Mouse (Mus musculus): Measurements from ENCODE around the gene Tbc1d5. TPM values are rescaled to one million over a fixed set of nuclear protein-coding genes. Genes with fewer than 3 reads are reported as not detected.

Gene Tbc1d5
- polyA plus RNA-seq, 1 experiment from 2014 or later = 10.4 TPM

DNA sequence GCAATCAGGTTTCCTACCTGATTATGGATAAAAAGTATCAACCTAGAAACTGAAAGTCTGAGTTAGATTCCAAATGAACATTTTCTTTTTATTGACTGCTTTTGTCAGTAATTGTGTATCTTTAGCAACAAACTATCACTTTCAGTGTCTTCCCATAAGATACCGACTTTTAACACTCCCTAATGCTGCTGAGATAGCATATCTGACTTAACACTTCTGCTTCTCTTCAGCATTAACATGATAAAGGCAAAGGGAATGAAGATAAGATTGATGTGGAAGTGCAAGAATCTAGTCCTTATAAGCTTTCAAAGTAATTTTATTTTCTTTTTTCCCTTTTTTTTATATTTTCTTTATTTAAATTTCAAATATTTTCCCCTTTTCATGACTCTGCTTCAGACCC, 138.3 kb downstream of the Tbc1d5 start:
- H3K36me3 ChIP-seq = no peaks in the 10 kb centered on the region
- H3K27ac ChIP-seq = no peak overlapping the region
- no peak overlapping the region for H3K4me2 ChIP-seq (replicated peaks)
- no peak overlapping the region for H3K4me3 ChIP-seq
- no peak for ATAC-seq (ENCODE audit: low FRiP score, low read depth)
- no peaks in the 10 kb centered on the region for H3K27me3 ChIP-seq
- no peaks in the 10 kb centered on the region for H3K9me3 ChIP-seq
- no peak overlapping the region for H3K9ac ChIP-seq
- WGBS = 62% methylated on average over 1 of the region's 1 CpGs
- H3K4me1 ChIP-seq = no peaks in the 10 kb centered on the region

DNA sequence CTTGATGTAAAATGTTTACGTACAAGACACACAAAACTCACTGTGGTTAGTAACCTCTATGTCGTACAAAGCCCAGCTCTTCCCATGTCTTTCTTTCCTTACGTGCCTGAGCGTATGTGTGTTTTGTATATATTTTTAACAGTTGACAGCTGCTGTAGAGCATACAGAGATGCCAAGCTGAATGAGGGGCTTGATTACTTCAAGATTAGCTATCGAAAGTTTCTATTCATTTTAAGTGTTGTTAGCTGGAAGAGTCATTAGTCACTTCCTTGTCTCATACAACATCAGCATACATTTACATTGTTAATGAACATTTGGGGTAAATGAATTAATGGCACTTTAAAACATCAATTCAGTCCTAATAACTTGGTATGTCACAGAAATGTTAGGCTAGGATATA, 155.9 kb downstream of the Tbc1d5 start:
- Histone ChIP-seq H3K4me1 (no peaks in the 10 kb centered on the region), H3K27me3 (no peaks in the 10 kb centered on the region), H3K9me3 (no peaks in the 10 kb centered on the region), H3K4me3 (no peak overlapping the region), H3K9ac (no peak overlapping the region), H3K27ac (no peak overlapping the region), H3K4me2 (replicated peaks) (no peak overlapping the region), H3K36me3 (no peaks in the 10 kb centered on the region)
- 82% methylated on average over 5 of the region's 5 CpGs for WGBS
- no peak for ATAC-seq (ENCODE audit: low FRiP score, low read depth)

DNA sequence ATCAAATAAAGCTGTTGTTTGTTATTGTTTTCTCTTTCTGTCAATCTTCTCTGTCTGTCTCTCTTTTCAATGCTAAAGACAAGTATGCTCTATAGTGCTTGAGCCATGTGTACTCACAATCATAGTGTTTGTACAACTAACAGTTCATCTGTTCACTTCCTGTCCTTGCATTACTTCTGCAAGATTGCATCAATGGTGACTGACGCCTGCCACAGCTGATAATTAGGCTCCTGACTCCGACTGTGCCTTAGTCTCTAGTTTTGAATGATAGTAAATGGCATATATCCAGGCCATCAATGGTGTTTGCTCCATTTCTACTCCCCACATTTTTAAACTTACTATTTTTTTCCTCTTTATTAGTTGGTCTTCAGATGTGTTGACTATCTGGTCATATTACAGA, 162.8 kb downstream of the Tbc1d5 start:
- H3K36me3 ChIP-seq = no peaks in the 10 kb centered on the region
- H3K27ac ChIP-seq = no peak overlapping the region
- no peaks in the 10 kb centered on the region for H3K9me3 ChIP-seq
- ATAC-seq (ENCODE audit: low FRiP score, low read depth) = no peak
- no peaks in the 10 kb centered on the region for H3K4me1 ChIP-seq
- H3K9ac ChIP-seq = no peak overlapping the region
- WGBS = 83% methylated on average over 2 of the region's 2 CpGs
- H3K27me3 ChIP-seq = no peaks in the 10 kb centered on the region
- no peak overlapping the region for H3K4me3 ChIP-seq
- H3K4me2 ChIP-seq (replicated peaks) = no peak overlapping the region

DNA sequence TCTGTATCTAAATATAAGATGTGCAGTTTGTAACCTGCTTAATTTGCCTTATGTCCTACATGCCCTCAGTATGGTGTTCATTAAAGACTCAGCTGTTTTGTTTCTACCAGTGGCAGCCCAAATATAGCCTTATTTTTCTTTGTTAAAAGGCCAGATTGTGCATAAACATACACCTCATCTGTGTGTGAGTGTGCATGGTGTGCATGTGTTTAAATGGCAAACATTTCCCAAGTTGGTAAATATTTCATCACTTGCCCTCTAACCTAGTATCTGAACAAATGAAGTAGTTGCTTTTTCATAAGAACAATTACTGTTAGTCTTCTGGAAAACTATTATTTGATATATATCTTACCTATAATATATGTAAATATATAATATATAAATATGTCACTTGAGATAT, 165.2 kb downstream of the Tbc1d5 start:
- Histone ChIP-seq H3K4me1 (no peaks in the 10 kb centered on the region), H3K36me3 (no peaks in the 10 kb centered on the region), H3K9me3 (no peaks in the 10 kb centered on the region), H3K4me3 (no peak overlapping the region), H3K4me2 (replicated peaks) (no peak overlapping the region), H3K27me3 (no peaks in the 10 kb centered on the region), H3K9ac (no peak overlapping the region), H3K27ac (no peak overlapping the region)
- ATAC-seq (ENCODE audit: low FRiP score, low read depth) = no peak

DNA sequence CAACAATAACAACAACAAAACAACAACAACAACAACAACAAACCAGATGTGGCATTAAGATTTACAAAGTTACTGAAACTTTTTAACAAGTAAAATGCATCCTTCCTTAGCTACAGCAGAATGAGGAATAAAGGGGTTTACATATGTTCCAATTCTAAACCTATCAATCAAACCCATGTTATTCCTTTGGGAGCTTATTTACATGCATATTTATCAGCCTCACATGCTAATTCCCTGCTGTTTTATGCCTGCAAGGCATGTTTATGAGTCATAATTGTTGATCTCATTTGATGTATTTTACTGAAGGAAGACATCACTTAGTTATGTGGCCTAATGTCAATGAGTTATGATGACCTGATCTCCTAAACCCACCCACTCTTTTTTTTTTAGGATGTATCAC, 176.0 kb downstream of the Tbc1d5 start:
- Histone ChIP-seq H3K4me2 (replicated peaks) (no peak overlapping the region), H3K36me3 (no peaks in the 10 kb centered on the region), H3K9ac (no peak overlapping the region), H3K9me3 (0 out of 2 replicates have a peak, but pooled peaks cover 4% of the 10 kb centered on the region), H3K27me3 (no peaks in the 10 kb centered on the region), H3K4me3 (no peak overlapping the region), H3K4me1 (no peaks in the 10 kb centered on the region), H3K27ac (no peak overlapping the region)
- ATAC-seq (ENCODE audit: low FRiP score, low read depth) = no peak

DNA sequence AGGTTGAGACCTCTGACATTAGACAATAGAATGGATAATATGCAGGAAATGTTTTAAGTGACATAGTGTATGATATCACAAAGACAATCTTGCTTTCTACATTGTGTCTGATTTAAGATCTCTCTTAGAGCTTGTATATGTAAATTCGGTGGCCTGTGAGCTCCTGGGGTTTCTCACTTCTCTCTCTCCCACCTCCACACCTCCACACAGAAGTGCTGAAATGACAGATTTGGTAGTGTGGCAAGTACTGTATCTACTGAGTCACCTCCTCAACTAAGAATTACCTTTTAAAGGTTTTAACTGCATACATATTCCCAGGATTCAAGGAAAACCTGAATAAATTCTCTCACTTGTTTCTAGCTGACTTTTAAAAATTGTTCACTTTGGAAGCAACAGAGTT, 180.9 kb downstream of the Tbc1d5 start:
- Histone ChIP-seq H3K9me3 (no peaks in the 10 kb centered on the region), H3K27me3 (no peaks in the 10 kb centered on the region), H3K4me2 (replicated peaks) (no peak overlapping the region), H3K9ac (no peak overlapping the region), H3K4me3 (no peak overlapping the region), H3K4me1 (no peaks in the 10 kb centered on the region), H3K36me3 (no peaks in the 10 kb centered on the region), H3K27ac (no peak overlapping the region)
- 54% methylated on average over 1 of the region's 1 CpGs for WGBS
- no peak for ATAC-seq (ENCODE audit: low FRiP score, low read depth)

DNA sequence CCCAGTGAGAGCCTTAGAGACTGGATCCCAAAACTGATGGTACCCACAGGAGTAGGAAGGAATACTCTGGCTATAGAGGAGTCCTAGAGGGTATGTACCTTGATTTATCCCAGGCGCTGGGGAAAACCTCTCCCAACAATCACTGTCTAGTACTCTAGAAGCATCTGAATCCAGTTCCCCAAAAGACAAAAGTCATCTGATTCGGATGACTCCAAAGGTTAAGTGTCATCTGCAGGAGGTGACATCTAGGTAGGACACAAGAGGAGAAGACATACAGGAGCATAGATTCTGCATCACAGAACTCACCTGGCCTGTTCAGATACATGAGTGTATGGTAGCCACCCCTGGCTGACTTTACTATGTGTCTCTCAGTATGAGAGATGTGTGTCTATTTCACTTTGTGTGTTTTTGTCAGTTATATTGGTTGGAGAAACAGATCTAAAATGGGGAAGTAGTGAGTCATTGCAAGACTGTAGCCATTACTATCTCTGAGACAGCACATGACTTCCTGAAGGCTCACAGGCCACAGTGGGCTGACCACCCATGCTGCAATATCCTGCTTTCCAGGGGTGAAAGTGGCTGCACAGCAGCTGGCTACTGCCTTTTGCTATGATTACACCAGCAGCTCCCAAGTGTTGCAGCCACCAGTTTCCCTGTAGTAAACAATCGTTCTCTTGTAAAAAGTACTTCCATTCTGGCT, 185.7 kb downstream of the Tbc1d5 start:
- WGBS = 74% methylated on average over 3 of the region's 3 CpGs
- Histone ChIP-seq H3K9me3 (no peaks in the 10 kb centered on the region), H3K4me3 (no peak overlapping the region), H3K4me2 (replicated peaks) (no peak overlapping the region), H3K27ac (no peak overlapping the region), H3K4me1 (no peaks in the 10 kb centered on the region), H3K9ac (no peak overlapping the region), H3K36me3 (no peaks in the 10 kb centered on the region), H3K27me3 (no peaks in the 10 kb centered on the region)
- no peak for ATAC-seq (ENCODE audit: low FRiP score, low read depth)

DNA sequence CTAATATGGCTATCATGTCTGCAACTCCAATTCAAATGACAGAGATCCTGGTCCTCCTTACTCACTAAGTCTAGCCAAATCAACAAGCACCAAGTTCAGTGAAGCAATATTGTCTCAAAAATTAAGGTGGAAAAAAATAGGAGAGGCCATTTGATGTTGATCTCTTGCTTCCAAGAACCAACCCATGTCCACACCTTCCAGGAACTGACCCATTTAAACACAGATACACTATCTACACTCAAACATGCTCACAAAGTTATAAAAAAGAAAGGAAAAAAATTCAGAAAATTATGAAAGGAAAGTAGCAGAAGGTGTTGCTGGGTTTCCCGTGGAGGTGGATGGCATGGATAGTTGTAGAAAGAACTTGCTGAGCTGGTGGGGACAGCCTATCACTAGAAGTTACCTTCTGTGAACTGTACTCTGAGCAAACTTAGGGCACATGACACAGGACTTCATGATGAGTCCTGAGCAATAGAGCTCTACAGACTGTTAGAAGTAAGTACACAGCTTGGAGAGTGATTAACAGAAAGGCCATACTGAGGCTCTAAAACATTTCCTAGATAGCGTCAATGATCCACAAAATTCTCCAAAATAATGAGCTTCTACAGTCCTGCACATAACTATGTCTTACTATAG, 188.3 kb downstream of the Tbc1d5 start:
- Histone ChIP-seq H3K4me1 (no peaks in the 10 kb centered on the region), H3K9ac (no peak overlapping the region), H3K27ac (no peak overlapping the region), H3K4me3 (no peak overlapping the region), H3K9me3 (no peaks in the 10 kb centered on the region), H3K27me3 (no peaks in the 10 kb centered on the region), H3K36me3 (no peaks in the 10 kb centered on the region), H3K4me2 (replicated peaks) (no peak overlapping the region)
- 95% methylated on average over 2 of the region's 2 CpGs for WGBS
- no peak for ATAC-seq (ENCODE audit: low FRiP score, low read depth)

DNA sequence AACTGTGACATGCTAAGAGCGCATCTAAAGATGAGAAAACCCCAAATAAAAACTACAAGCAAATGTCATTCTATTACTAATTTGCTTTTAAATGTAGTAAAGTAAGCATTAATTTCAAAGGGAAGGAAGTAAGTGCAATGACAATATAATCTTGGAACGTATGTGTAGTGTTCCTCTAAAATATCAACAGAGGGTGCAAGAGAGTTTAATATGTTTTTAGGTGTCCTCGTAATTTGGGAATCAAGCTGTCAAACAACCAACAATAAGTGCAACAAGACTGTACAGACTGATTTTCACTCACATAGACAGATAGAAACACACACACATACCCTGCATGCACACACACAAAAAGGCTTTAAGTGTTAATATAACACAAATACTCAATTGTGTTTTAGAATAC, 191.2 kb downstream of the Tbc1d5 start:
- 72% methylated on average over 3 of the region's 3 CpGs for WGBS

DNA sequence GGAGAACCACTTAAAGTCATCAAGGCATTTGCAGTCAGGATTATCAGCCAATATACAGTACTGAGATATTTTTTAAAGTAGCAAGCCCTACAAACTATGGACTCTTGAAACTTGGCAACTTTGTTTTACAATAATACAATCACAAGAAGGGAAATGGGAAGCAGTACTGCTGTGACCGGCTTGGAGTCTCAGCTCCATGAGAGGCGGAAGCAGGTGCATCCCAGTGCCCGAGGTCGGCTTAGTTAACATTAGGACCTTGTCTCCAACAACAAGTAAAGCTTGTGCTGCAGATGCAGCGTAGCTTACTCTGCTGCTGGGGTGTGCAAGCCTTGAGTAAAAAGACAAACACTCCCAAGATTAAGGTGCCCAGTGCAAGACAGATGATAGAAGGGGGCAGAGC, 197.2 kb downstream of the Tbc1d5 start:
- H3K36me3 ChIP-seq = no peaks in the 10 kb centered on the region
- no peak overlapping the region for H3K4me2 ChIP-seq (replicated peaks)
- H3K27ac ChIP-seq = no peak overlapping the region
- H3K27me3 ChIP-seq = no peaks in the 10 kb centered on the region
- H3K9me3 ChIP-seq = no peaks in the 10 kb centered on the region
- no peak for ATAC-seq (ENCODE audit: low FRiP score, low read depth)
- no peaks in the 10 kb centered on the region for H3K4me1 ChIP-seq
- WGBS = 83% methylated on average over 5 of the region's 5 CpGs
- no peak overlapping the region for H3K9ac ChIP-seq
- no peak overlapping the region for H3K4me3 ChIP-seq

More for the DNA sequence above, 191.2 kb downstream of the Tbc1d5 start:
- Histone ChIP-seq H3K36me3 (no peaks in the 10 kb centered on the region), H3K4me2 (replicated peaks) (no peak overlapping the region), H3K4me3 (no peak overlapping the region), H3K27me3 (no peaks in the 10 kb centered on the region), H3K27ac (no peak overlapping the region), H3K4me1 (no peaks in the 10 kb centered on the region), H3K9ac (no peak overlapping the region), H3K9me3 (no peaks in the 10 kb centered on the region)
- ATAC-seq (ENCODE audit: low FRiP score, low read depth) = no peak

DNA sequence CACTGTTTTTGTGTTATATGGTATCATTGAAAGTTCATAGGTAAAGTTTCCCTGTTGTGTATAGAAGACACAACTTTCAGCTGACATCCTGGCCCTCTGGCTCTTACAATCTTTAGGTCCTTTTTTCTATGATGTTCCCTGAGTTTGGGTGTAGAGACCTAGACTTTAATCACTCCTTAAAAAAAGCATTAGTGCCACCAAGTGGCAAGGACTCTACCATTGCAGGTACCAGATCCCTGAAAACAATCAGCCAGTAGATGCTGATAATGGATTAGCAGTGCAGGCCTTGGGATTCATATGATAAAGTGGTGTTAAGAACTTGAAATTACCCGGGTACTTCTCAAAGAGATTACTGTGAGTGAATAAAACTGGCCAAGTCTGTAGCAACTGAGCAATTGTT, 207.0 kb downstream of the Tbc1d5 start:
- no peak overlapping the region for H3K27ac ChIP-seq
- no peak for ATAC-seq (ENCODE audit: low FRiP score, low read depth)
- no peak overlapping the region for H3K4me3 ChIP-seq
- no peaks in the 10 kb centered on the region for H3K4me1 ChIP-seq
- no peak overlapping the region for H3K4me2 ChIP-seq (replicated peaks)
- no peaks in the 10 kb centered on the region for H3K36me3 ChIP-seq
- WGBS = 41% methylated on average over 1 of the region's 1 CpGs
- no peaks in the 10 kb centered on the region for H3K9me3 ChIP-seq
- no peak overlapping the region for H3K9ac ChIP-seq
- H3K27me3 ChIP-seq = no peaks in the 10 kb centered on the region

DNA sequence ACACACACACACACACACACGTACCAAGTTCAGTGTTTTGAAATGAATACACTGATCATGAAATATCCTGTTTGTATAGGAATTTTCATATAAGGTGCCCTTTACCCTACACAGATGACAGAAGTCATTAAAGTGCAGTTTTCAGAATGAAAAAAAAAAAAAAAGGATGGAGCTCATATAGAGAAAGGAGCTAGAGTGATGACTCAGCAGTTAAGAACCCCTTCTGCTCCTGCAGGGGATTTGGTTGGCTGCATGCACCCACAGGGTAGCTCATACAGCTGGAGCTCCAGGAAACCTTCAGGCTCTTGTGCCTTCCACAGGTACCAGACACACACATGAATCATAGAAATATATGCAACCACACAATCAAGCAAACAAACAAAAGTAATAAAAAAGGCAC, 213.0 kb downstream of the Tbc1d5 start:
- H3K9me3 ChIP-seq = no peaks in the 10 kb centered on the region
- peaks cover 8% of the 10 kb centered on the region; the same call in 1 of the 2 replicates for H3K36me3 ChIP-seq
- H3K4me3 ChIP-seq = no peak overlapping the region
- 90% methylated on average over 1 of the region's 1 CpGs for WGBS
- no peak for ATAC-seq (ENCODE audit: low FRiP score, low read depth)
- no peak overlapping the region for H3K9ac ChIP-seq
- H3K4me2 ChIP-seq (replicated peaks) = no peak overlapping the region
- H3K27me3 ChIP-seq = no peaks in the 10 kb centered on the region
- H3K4me1 ChIP-seq = no peaks in the 10 kb centered on the region
- H3K27ac ChIP-seq = no peak overlapping the region

DNA sequence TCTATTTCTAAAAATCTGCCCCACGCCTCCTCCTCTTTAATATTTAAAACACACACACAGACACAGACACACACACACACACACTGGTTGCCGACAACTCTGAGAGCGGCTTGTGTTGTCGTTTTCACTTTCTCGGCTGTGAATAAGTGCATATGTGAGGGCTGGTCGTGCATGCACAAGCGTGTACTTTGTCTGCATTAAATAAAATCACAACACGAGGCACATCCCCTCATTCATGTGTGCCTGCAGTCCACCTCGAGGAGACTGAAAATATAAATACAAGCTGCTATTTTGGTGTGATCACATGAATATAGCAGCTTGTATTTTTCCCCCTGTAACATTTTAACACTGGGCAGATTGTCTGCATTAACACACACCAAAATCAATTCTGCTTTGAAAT, 224.8 kb downstream of the Tbc1d5 start:
- no peak for ATAC-seq (ENCODE audit: low FRiP score, low read depth)
- H3K36me3 ChIP-seq = 0 out of 2 replicates have a peak, but pooled peaks cover 4% of the 10 kb centered on the region
- no peaks in the 10 kb centered on the region for H3K4me1 ChIP-seq
- H3K9me3 ChIP-seq = no peaks in the 10 kb centered on the region
- WGBS = 64% methylated on average over 9 of the region's 9 CpGs
- H3K4me3 ChIP-seq = no peak overlapping the region
- H3K4me2 ChIP-seq (replicated peaks) = no peak overlapping the region
- H3K9ac ChIP-seq = no peak overlapping the region
- H3K27me3 ChIP-seq = no peaks in the 10 kb centered on the region
- H3K27ac ChIP-seq = no peak overlapping the region

Measured in limb, embryonic 13.5 days (tissue).